Mouse (Mus musculus): ENCODE results near the gene Phf3. TPM values are rescaled to one million over a fixed set of nuclear protein-coding genes. Genes with fewer than 3 reads are reported as not detected.
A peak's percentile ranks its signal among the peaks of the same experiment; 100 is the strongest.

Phf3 gene
- polyA plus RNA-seq, 1 experiment from 2014 or later, result 42.4 TPM

DNA sequence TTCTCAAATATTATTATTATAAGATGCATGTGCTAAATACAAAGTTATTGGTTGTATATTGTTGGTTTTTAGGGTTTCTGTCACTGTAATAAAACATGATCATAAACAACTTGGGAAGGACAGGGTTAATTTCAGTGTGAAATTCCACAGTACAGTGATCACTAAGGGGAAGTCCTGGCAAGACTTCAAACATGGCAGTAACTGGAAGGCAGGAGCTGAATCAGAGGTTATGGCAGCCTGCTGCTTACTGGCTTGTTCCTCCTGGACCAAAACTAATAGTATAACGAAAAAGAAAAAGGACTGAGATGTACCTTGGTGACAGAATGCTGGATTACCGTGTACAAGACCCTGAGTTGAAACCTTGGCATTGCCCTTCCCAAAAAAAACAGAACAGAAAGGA is 84.7 kb downstream of the Phf3 start:
- 83% methylated on average over 2 of the region's 2 CpGs for WGBS
- no peaks in the 10 kb centered on the region for H3K9me3 ChIP-seq (ENCODE audit: control insufficient read depth, low read length)
- H3K4me3 ChIP-seq (ENCODE audit: low read depth, low read length), result no peak overlapping the region
- H3K9ac ChIP-seq (ENCODE audit: low read length), result no peak overlapping the region
- no peak overlapping the region for H3K4me2 ChIP-seq (ENCODE audit: low read depth)
- H3K4me1 ChIP-seq (ENCODE audit: control insufficient read depth, insufficient read depth, low read length), result no peaks in the 10 kb centered on the region
- DNase-seq (ENCODE audit: low spot score) (no peak), ATAC-seq (ENCODE audit: insufficient read depth, low FRiP score, low TSS enrichment) (no peak)
- no peaks in the 10 kb centered on the region for H3K36me3 ChIP-seq (ENCODE audit: control insufficient read depth, insufficient read depth, low read length)
- no peak overlapping the region for H3K27ac ChIP-seq (ENCODE audit: low read depth, low read length)
- no peaks in the 10 kb centered on the region for H3K27me3 ChIP-seq (ENCODE audit: control insufficient read depth, insufficient read depth, low read length)

DNA sequence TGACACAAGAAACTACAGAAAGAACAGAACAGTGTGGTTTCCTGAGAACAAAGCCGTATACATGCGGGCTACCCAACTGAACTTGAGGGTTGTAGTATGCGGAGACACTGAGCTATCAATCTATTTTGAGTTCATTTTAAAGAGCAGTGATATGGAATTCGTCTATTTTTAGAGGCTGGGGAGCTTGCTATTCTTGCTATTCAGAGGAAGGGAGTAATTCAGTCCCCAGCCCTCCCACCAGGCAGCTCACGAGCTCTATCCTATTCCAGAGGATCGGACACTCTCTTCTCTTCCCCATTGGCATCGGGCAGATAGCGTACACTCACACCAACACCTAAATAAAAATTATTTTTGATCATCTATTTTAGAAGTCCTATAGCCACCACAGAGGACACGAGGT is 87.1 kb downstream of the Phf3 start:
- Histone ChIP-seq H3K27ac (ENCODE audit: low read depth, low read length) (no peak overlapping the region), H3K4me1 (ENCODE audit: control insufficient read depth, insufficient read depth, low read length) (no peaks in the 10 kb centered on the region), H3K4me2 (ENCODE audit: low read depth) (no peak overlapping the region), H3K27me3 (ENCODE audit: control insufficient read depth, insufficient read depth, low read length) (no peaks in the 10 kb centered on the region), H3K9me3 (ENCODE audit: control insufficient read depth, low read length) (no peaks in the 10 kb centered on the region), H3K9ac (ENCODE audit: low read length) (no peak overlapping the region), H3K36me3 (ENCODE audit: control insufficient read depth, insufficient read depth, low read length) (no peaks in the 10 kb centered on the region), H3K4me3 (ENCODE audit: low read depth, low read length) (no peak overlapping the region)
- DNase-seq (ENCODE audit: low spot score) (no peak), ATAC-seq (ENCODE audit: insufficient read depth, low FRiP score, low TSS enrichment) (no peak)
- WGBS, result 89% methylated on average over 9 of the region's 9 CpGs

DNA sequence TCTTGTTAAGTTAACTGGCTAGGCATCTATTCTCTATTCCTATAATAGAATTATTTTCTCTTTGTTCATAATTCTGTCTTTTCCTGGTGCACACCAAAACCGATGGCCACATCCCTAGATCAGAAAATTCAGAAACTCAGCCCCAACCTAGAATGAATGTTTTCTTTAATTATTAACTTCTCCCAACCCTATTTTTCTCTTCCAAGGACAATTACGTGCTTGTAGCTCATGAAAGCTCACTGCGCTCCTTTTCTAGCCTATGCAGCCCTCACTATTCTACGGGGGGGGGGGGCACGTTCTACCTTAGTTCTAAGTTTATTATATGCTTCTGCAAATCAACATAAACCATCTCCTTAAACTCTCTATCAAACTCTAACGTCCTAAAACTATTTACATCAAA is 90.0 kb downstream of the Phf3 start:
- no peak overlapping the region for H3K4me3 ChIP-seq (ENCODE audit: low read depth, low read length)
- DNase-seq (ENCODE audit: low spot score), result no peak
- 85% methylated on average over 6 of the region's 6 CpGs for WGBS
- H3K4me2 ChIP-seq (ENCODE audit: low read depth), result no peak overlapping the region
- H3K27ac ChIP-seq (ENCODE audit: low read depth, low read length), result no peak overlapping the region
- no peak for ATAC-seq (ENCODE audit: insufficient read depth, low FRiP score, low TSS enrichment)
- H3K9me3 ChIP-seq (ENCODE audit: control insufficient read depth, low read length), result no peaks in the 10 kb centered on the region
- no peak overlapping the region for H3K9ac ChIP-seq (ENCODE audit: low read length)
- no peaks in the 10 kb centered on the region for H3K4me1 ChIP-seq (ENCODE audit: control insufficient read depth, insufficient read depth, low read length)
- no peaks in the 10 kb centered on the region for H3K36me3 ChIP-seq (ENCODE audit: control insufficient read depth, insufficient read depth, low read length)
- H3K27me3 ChIP-seq (ENCODE audit: control insufficient read depth, insufficient read depth, low read length), result no peaks in the 10 kb centered on the region

- H3K4me3 ChIP-seq (ENCODE audit: low read depth, low read length), result no peak overlapping the region
- H3K27ac ChIP-seq (ENCODE audit: low read depth, low read length), result no peak overlapping the region
- 49% methylated on average over 6 of the region's 6 CpGs for WGBS
- no peak for ATAC-seq (ENCODE audit: insufficient read depth, low FRiP score, low TSS enrichment)
- no peaks in the 10 kb centered on the region for H3K36me3 ChIP-seq (ENCODE audit: control insufficient read depth, insufficient read depth, low read length)
- no peaks in the 10 kb centered on the region for H3K27me3 ChIP-seq (ENCODE audit: control insufficient read depth, insufficient read depth, low read length)
- no peaks in the 10 kb centered on the region for H3K9me3 ChIP-seq (ENCODE audit: control insufficient read depth, low read length)
- no peak for DNase-seq (ENCODE audit: low spot score)
- H3K4me2 ChIP-seq (ENCODE audit: low read depth), result no peak overlapping the region
- H3K4me1 ChIP-seq (ENCODE audit: control insufficient read depth, insufficient read depth, low read length), result no peaks in the 10 kb centered on the region
- H3K9ac ChIP-seq (ENCODE audit: low read length), result no peak overlapping the region
Measured at GRCm38 (mm10) chr1:30780293-30780692, 93.4 kb downstream of the Phf3 start.

DNA sequence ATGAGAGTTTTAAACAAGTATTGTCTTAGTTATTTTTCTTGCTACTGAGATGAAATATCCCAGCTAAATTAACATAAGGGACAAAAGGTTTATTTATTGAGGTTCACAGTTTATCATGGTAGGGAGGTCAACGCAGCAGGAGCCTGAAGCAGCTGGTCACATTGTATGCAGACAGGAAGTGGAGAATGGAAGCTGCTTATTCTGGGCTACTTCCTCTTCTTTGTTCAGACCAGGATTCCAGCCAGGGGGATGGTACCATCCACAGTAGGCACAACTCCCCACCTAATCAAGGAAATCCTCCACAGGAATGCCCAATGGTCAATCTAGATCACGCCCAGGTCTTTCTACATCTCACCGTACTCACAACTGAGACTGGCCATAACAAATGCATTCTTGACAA is 94.2 kb downstream of the Phf3 start:
- 86% methylated on average over 3 of the region's 3 CpGs for WGBS
- H3K27me3 ChIP-seq (ENCODE audit: control insufficient read depth, insufficient read depth, low read length), result no peaks in the 10 kb centered on the region
- H3K9ac ChIP-seq (ENCODE audit: low read length), result no peak overlapping the region
- no peaks in the 10 kb centered on the region for H3K36me3 ChIP-seq (ENCODE audit: control insufficient read depth, insufficient read depth, low read length)
- H3K4me2 ChIP-seq (ENCODE audit: low read depth), result no peak overlapping the region
- DNase-seq (ENCODE audit: low spot score), result no peak
- no peaks in the 10 kb centered on the region for H3K4me1 ChIP-seq (ENCODE audit: control insufficient read depth, insufficient read depth, low read length)
- no peaks in the 10 kb centered on the region for H3K9me3 ChIP-seq (ENCODE audit: control insufficient read depth, low read length)
- no peak for ATAC-seq (ENCODE audit: insufficient read depth, low FRiP score, low TSS enrichment)
- H3K4me3 ChIP-seq (ENCODE audit: low read depth, low read length), result no peak overlapping the region
- no peak overlapping the region for H3K27ac ChIP-seq (ENCODE audit: low read depth, low read length)

- no peaks in the 10 kb centered on the region for H3K27me3 ChIP-seq (ENCODE audit: control insufficient read depth, insufficient read depth, low read length)
- H3K4me2 ChIP-seq (ENCODE audit: low read depth), result no peak overlapping the region
- no peak overlapping the region for H3K27ac ChIP-seq (ENCODE audit: low read depth, low read length)
- H3K4me1 ChIP-seq (ENCODE audit: control insufficient read depth, insufficient read depth, low read length), result no peaks in the 10 kb centered on the region
- H3K4me3 ChIP-seq (ENCODE audit: low read depth, low read length), result no peak overlapping the region
- H3K9ac ChIP-seq (ENCODE audit: low read length), result no peak overlapping the region
- H3K36me3 ChIP-seq (ENCODE audit: control insufficient read depth, insufficient read depth, low read length), result no peaks in the 10 kb centered on the region
- 22% methylated on average over 14 of the region's 14 CpGs for WGBS
- ATAC-seq (ENCODE audit: insufficient read depth, low FRiP score, low TSS enrichment) (0 out of 2 replicates have a peak, but pooled peaks have one; percentile 38), DNase-seq (ENCODE audit: low spot score) (peak; percentile 37)
- no peaks in the 10 kb centered on the region for H3K9me3 ChIP-seq (ENCODE audit: control insufficient read depth, low read length)
Measured at GRCm38 (mm10) chr1:30778374-30779005, 95.2 kb downstream of the Phf3 start.

DNA sequence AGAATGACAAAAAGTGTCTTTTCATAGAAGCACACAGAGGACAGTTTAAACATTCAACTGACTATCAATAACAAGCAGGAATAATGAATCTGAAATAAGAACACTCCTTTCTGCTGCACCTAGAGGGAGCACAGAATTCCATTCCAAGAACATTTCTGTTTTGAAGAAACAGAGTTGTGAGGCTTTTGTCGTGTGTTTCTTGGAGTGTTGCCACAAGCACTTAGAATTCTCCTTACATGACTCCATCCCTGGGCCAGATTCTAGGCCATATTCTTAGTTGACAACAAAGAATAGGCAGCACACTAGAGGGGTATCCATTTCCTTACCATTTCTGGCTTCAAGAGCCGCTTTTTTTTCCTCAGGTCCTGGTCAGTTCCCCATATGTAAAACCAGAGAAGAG is 97.5 kb downstream of the Phf3 start:
- no peaks in the 10 kb centered on the region for H3K4me1 ChIP-seq (ENCODE audit: control insufficient read depth, insufficient read depth, low read length)
- WGBS, result 77% methylated on average over 2 of the region's 2 CpGs
- H3K27ac ChIP-seq (ENCODE audit: low read depth, low read length), result no peak overlapping the region
- H3K36me3 ChIP-seq (ENCODE audit: control insufficient read depth, insufficient read depth, low read length), result no peaks in the 10 kb centered on the region
- no peaks in the 10 kb centered on the region for H3K9me3 ChIP-seq (ENCODE audit: control insufficient read depth, low read length)
- H3K27me3 ChIP-seq (ENCODE audit: control insufficient read depth, insufficient read depth, low read length), result no peaks in the 10 kb centered on the region
- no peak overlapping the region for H3K4me3 ChIP-seq (ENCODE audit: low read depth, low read length)
- ATAC-seq (ENCODE audit: insufficient read depth, low FRiP score, low TSS enrichment) (no peak), DNase-seq (ENCODE audit: low spot score) (no peak)
- no peak overlapping the region for H3K4me2 ChIP-seq (ENCODE audit: low read depth)
- H3K9ac ChIP-seq (ENCODE audit: low read length), result no peak overlapping the region

DNA sequence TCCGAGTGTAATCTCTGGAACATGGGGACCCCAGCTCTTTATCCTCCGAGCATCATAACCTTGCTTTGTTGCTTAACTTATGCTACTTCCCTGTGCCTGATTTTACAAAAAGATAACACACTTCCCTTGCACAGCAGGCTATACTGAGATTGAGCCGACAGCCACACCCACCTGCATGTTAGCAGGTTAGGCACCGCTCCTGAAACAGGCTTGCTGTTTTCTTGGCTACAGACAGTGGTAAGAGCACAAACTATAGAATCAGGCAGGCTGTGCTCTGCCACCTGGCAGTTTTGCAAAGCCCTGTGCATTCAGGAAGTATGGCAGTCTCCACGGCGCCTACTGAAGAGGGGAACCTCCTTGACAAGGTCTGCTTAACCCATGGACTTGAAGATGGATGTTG is 100.1 kb downstream of the Phf3 start:
- Histone ChIP-seq H3K9me3 (ENCODE audit: control insufficient read depth, low read length) (no peaks in the 10 kb centered on the region), H3K27me3 (ENCODE audit: control insufficient read depth, insufficient read depth, low read length) (no peaks in the 10 kb centered on the region), H3K4me2 (ENCODE audit: low read depth) (no peak overlapping the region), H3K27ac (ENCODE audit: low read depth, low read length) (no peak overlapping the region), H3K4me1 (ENCODE audit: control insufficient read depth, insufficient read depth, low read length) (no peaks in the 10 kb centered on the region), H3K9ac (ENCODE audit: low read length) (no peak overlapping the region), H3K36me3 (ENCODE audit: control insufficient read depth, insufficient read depth, low read length) (no peaks in the 10 kb centered on the region), H3K4me3 (ENCODE audit: low read depth, low read length) (no peak overlapping the region)
- 83% methylated on average over 6 of the region's 6 CpGs for WGBS
- ATAC-seq (ENCODE audit: insufficient read depth, low FRiP score, low TSS enrichment) (no peak), DNase-seq (ENCODE audit: low spot score) (no peak)

- DNase-seq (ENCODE audit: low spot score) (no peak), ATAC-seq (ENCODE audit: insufficient read depth, low FRiP score, low TSS enrichment) (no peak)
- Histone ChIP-seq H3K27ac (ENCODE audit: low read depth, low read length) (no peak overlapping the region), H3K4me2 (ENCODE audit: low read depth) (no peak overlapping the region), H3K9ac (ENCODE audit: low read length) (no peak overlapping the region), H3K9me3 (ENCODE audit: control insufficient read depth, low read length) (no peaks in the 10 kb centered on the region), H3K4me3 (ENCODE audit: low read depth, low read length) (no peak overlapping the region), H3K4me1 (ENCODE audit: control insufficient read depth, insufficient read depth, low read length) (no peaks in the 10 kb centered on the region), H3K36me3 (ENCODE audit: control insufficient read depth, insufficient read depth, low read length) (no peaks in the 10 kb centered on the region), H3K27me3 (ENCODE audit: control insufficient read depth, insufficient read depth, low read length) (no peaks in the 10 kb centered on the region)
- WGBS, result 83% methylated on average over 7 of the region's 7 CpGs
Measured at GRCm38 (mm10) chr1:30772851-30773250, 100.9 kb downstream of the Phf3 start.
